Mouse (Mus musculus): ENCODE data around the gene Rin3.

The Rin3 gene

DNA sequence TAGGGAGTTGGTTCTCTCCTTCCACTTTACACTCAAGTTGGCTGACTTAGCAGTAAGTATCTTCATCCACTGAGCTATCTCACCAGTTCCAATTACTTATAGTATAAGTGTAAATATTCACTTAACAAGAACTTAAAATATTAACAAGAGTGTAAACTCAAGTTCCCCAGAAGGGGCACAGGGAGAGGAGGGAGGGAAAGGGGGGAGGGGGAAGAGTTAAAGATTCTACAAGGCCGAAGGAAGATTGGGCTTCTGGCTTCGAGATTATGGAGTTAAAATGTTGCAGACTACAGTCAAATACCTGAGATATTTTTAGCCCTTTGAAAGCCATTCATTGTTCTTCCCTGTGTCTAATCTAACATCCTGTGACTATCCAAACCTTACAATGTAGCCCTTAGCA is 141.6 kb downstream of the Rin3 start:
- no peak for DNase-seq

DNA sequence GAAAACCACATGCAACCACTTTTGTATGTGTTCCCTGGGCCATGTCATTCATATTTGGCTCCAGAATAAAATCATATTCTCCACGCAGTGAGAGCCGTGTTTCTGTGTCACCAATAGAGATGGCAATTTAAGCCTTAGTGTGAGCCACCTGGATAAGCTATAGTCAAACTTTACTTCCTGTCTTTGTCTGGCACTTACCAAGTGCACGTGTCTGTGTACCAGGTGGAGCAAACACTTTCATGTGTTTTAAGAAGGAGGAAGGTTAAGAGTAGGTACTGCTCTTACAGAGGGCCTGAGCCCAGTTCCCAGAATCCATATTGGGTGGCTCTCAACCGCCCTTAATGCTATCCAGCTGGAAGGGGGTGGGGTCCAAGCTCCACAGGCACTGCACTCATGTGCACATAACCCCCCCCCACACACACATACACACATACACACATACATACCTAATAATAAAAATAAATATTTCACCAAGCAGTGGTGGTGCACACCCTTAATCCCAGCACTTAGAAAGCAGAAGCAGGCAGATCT is 142.3 kb downstream of the Rin3 start:
- no peak for DNase-seq

DNA sequence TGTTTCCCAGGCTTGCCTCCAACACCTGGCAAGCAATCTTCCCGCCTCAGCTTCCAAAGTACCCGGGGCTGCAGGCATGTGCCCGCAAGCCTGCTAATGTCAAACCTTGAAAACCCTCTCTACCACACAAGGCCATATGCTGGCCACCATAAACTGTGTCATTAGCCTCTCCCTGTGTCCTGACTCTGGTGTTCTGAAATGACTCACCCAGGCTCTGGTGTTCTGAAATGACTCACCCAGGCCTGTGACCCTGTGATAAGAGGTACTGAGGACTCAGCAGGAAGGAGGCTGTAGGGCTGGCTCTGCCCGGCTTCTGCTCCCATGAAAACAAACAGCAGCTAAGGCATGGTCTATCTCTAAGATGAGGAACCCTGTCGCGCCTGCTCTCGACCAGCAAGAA is 143.4 kb downstream of the Rin3 start:
- DNase-seq = no peak

DNA sequence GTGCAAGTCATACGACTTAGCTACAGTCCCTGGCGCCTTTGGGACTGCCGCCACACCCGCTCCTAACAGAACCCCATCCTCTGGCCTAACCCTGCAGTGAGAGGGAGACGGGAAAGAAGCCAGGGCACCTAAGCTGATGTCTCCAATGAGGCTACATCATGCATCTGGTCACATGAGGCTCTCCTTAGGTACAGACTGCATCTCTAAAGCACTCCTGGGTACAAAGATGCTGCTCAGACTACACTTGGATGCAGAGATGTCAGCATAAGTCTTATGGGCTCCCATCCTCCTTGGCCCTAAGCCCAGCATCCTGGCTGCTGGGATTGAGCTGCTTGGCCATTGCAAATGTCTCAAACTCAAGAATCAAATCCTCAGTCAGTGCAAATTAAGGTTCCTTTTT is 146.8 kb downstream of the Rin3 start:
- peak; percentile 48 to 56 for DNase-seq

DNA sequence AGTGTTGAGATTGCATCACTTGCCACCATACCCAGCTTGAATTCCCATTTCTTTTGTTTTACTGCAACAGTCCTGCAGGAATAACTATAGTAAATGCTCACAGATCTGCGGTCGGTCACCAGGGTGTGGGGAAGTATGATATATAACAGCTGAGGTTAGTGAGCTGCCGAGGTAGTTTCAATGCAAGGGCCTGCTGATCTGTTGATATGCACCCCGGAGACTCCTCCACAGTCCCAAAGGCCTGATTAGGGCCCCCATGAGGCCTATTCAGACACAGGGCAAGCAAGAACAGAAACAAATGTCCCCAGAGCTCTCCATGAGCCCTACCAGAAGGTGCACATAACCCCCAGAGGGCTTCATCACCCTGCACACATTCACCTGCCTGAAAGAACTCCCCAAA is 147.4 kb downstream of the Rin3 start:
- DNase-seq = no peak

GRCm38 (mm10) chr12:102432238-102432637 is 149.4 kb downstream of the Rin3 start:
- DNase-seq = peak; percentile 24 to 34

DNA sequence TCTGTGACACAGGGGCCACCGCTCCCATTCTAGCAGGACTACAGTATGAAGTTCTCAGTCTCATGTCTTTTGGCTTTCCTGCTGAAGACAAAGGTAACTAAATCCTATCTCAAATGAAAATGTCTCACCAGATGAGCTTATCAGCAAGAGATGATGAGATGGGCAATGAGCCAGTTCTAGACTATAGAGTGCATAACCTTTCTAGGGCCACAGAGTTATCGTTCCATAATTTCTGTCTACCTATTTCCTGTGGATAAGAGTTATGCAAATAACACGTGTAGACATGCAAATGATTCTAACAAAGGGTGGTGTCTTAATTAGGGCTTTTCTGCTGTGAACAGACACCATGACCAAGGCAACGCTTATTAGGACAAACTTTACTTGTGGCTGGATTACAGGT is 151.3 kb downstream of the Rin3 start:
- DNase-seq = no peak

GRCm38 (mm10) chr12:102436939-102437526 is 154.2 kb downstream of the Rin3 start:
- DNase-seq = no peak

- DNase-seq = no peak
These were observed 155.1 kb downstream of the Rin3 start for GRCm38 (mm10) chr12:102437952-102438351.

DNA sequence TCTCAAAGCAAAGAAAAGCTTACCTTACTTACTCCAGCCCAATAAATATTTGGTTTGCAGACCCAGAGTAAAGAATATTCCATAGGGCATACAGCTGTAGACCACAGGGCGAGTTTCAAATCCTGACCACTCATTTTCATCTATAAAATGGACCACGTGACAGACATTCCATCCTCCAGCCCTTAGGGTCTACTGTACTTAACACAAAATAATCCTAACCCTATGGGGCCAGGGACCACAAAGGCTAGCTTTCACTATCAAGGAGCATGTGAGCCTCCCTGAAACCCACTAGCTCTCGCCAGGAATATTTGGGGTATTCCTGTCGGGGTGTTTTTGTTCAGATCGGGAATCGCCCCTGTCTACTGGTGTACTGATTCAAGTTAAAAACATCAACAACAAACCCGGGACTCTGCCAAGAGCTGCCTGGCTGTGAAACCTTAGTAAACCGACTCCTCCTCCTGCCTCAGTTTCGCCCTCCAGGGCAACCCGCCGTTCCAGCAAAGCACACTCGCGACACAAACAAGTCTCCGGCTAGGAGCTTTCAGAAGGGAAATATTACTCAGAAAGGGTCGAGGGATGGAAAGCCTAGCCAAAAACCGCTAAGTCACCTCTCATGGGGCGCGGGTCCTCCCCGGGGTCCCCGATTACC is 156.3 kb downstream of the Rin3 start:
- DNase-seq = no peak

DNA sequence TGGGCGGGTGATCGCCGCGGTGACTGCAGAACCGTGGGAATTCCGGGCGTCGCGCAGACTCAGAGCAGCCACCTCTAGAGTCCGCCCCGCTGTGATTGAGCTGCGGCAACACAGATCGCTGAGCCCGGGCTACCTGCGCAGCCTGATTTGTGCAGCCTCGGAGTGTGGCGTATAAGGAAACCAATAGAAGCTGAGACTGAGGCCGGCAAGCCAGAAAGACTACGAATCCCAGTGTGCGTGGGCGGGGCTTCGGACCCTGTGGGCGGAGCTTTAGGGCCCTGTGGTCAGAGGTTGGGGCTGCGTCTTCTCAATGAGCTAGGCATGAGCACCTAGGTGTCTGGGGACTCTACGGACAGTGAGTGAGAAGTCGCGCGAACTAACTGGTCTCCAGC is 156.8 kb downstream of the Rin3 start, which contains the start of gene Lgmn:
TSS of gene Lgmn (minus strand) at position 182 of the 392 bp plus-strand sequence.
- DNase-seq = peak; percentile 100

Measured in cerebellum, postnatal 10 days (tissue).